Mouse (Mus musculus): ENCODE measurements around the gene Gm6034. TPM values are rescaled to one million over a fixed set of nuclear protein-coding genes. Genes with fewer than 3 reads are reported as not detected.
"Not testable (repeated sequence)": the region's sequence is repeated elsewhere in the genome, so short reads cannot be mapped to it uniquely, and the experiment has no call there.

Gm6034 gene
- polyA plus RNA-seq, 1 experiment = 0.22 TPM

- no peaks in the 10 kb centered on the region for H3K36me3 ChIP-seq (ENCODE audit: control insufficient read depth, insufficient read depth, low read length)
- H3K4me3 ChIP-seq (ENCODE audit: extremely low read depth, insufficient read depth, insufficient read length) = peak overlapping the region; percentile 80
- 1% methylated on average over 40 of the region's 42 CpGs for WGBS
- TF ChIP-seq CTCF (IDR thresholded peaks at IDR 0.05; ENCODE audit: extremely low read depth, insufficient read depth, insufficient read length, insufficient replicate concordance) (no peak), POLR2A (IDR thresholded peaks at IDR 0.05; ENCODE audit: low read depth, low read length) (no peak)
- peaks cover 4% of the 10 kb centered on the region for H3K27me3 ChIP-seq (ENCODE audit: control insufficient read depth, insufficient read depth, low read length)
- DNase-seq (ENCODE audit: low read depth in 1 of 2, low spot score in 2 of 2) = no peak
- peaks cover 2% of the 10 kb centered on the region; the same call in 1 of the 2 replicates for H3K4me1 ChIP-seq (ENCODE audit: control insufficient read depth, insufficient read depth, insufficient read length)
- no peak overlapping the region for H3K27ac ChIP-seq (ENCODE audit: insufficient read depth, low read length)
Observed at GRCm38 (mm10) chr17:36083870-36084451, 41.2 kb downstream of the Gm6034 start.

GRCm38 (mm10) chr17:36085976-36086375, 43.2 kb downstream of the Gm6034 start:
- H3K27ac ChIP-seq (ENCODE audit: insufficient read depth, low read length); H3K36me3 ChIP-seq (ENCODE audit: control insufficient read depth, insufficient read depth, low read length); DNase-seq (ENCODE audit: low read depth in 1 of 2, low spot score in 2 of 2); H3K4me1 ChIP-seq (ENCODE audit: control insufficient read depth, insufficient read depth, insufficient read length); H3K27me3 ChIP-seq (ENCODE audit: control insufficient read depth, insufficient read depth, low read length); H3K4me3 ChIP-seq (ENCODE audit: extremely low read depth, insufficient read depth, insufficient read length): not testable (repeated sequence)
- 29% methylated on average over 1 of the region's 1 CpGs for WGBS

GRCm38 (mm10) chr17:36091933-36092332, 49.2 kb downstream of the Gm6034 start:
- not testable (repeated sequence) for H3K4me3 ChIP-seq (ENCODE audit: extremely low read depth, insufficient read depth, insufficient read length); H3K27ac ChIP-seq (ENCODE audit: insufficient read depth, low read length)
- WGBS = no CpG with 5 or more reads among the region's 2 CpGs

GRCm38 (mm10) chr17:36092520-36092919, 49.8 kb downstream of the Gm6034 start:
- H3K36me3 ChIP-seq (ENCODE audit: control insufficient read depth, insufficient read depth, low read length) = not testable (repeated sequence)

More at GRCm38 (mm10) chr17:36091933-36092332, 49.2 kb downstream of the Gm6034 start:
- not testable (repeated sequence) for DNase-seq (ENCODE audit: low read depth in 1 of 2, low spot score in 2 of 2); H3K4me1 ChIP-seq (ENCODE audit: control insufficient read depth, insufficient read depth, insufficient read length); H3K27me3 ChIP-seq (ENCODE audit: control insufficient read depth, insufficient read depth, low read length); H3K36me3 ChIP-seq (ENCODE audit: control insufficient read depth, insufficient read depth, low read length)

GRCm38 (mm10) chr17:36093936-36094335, 51.2 kb downstream of the Gm6034 start:
- Histone ChIP-seq H3K36me3 (ENCODE audit: control insufficient read depth, insufficient read depth, low read length) (no peaks in the 10 kb centered on the region), H3K27me3 (ENCODE audit: control insufficient read depth, insufficient read depth, low read length) (no peaks in the 10 kb centered on the region), H3K4me3 (ENCODE audit: extremely low read depth, insufficient read depth, insufficient read length) (no peak overlapping the region), H3K27ac (ENCODE audit: insufficient read depth, low read length) (no peak overlapping the region), H3K4me1 (ENCODE audit: control insufficient read depth, insufficient read depth, insufficient read length) (no peaks in the 10 kb centered on the region)
- TF ChIP-seq POLR2A (IDR thresholded peaks at IDR 0.05; ENCODE audit: low read depth, low read length) (no peak), CTCF (IDR thresholded peaks at IDR 0.05; ENCODE audit: extremely low read depth, insufficient read depth, insufficient read length, insufficient replicate concordance) (no peak)
- DNase-seq (ENCODE audit: low read depth in 1 of 2, low spot score in 2 of 2) = no peak
- 40% methylated on average over 3 of the region's 3 CpGs for WGBS

More at GRCm38 (mm10) chr17:36092520-36092919, 49.8 kb downstream of the Gm6034 start:
- not testable (repeated sequence) for H3K27me3 ChIP-seq (ENCODE audit: control insufficient read depth, insufficient read depth, low read length); H3K4me1 ChIP-seq (ENCODE audit: control insufficient read depth, insufficient read depth, insufficient read length); DNase-seq (ENCODE audit: low read depth in 1 of 2, low spot score in 2 of 2); H3K4me3 ChIP-seq (ENCODE audit: extremely low read depth, insufficient read depth, insufficient read length); H3K27ac ChIP-seq (ENCODE audit: insufficient read depth, low read length)

- 81% methylated on average over 2 of the region's 2 CpGs for WGBS
- not testable (repeated sequence) for H3K36me3 ChIP-seq (ENCODE audit: control insufficient read depth, insufficient read depth, low read length); DNase-seq (ENCODE audit: low read depth in 1 of 2, low spot score in 2 of 2); H3K27ac ChIP-seq (ENCODE audit: insufficient read depth, low read length); H3K4me1 ChIP-seq (ENCODE audit: control insufficient read depth, insufficient read depth, insufficient read length); H3K4me3 ChIP-seq (ENCODE audit: extremely low read depth, insufficient read depth, insufficient read length); H3K27me3 ChIP-seq (ENCODE audit: control insufficient read depth, insufficient read depth, low read length)
Observed at GRCm38 (mm10) chr17:36099603-36100002, 56.8 kb downstream of the Gm6034 start.

- 91% methylated on average over 12 of the region's 12 CpGs for WGBS
- H3K36me3 ChIP-seq (ENCODE audit: control insufficient read depth, insufficient read depth, low read length); H3K4me1 ChIP-seq (ENCODE audit: control insufficient read depth, insufficient read depth, insufficient read length); DNase-seq (ENCODE audit: low read depth in 1 of 2, low spot score in 2 of 2); H3K27me3 ChIP-seq (ENCODE audit: control insufficient read depth, insufficient read depth, low read length); H3K27ac ChIP-seq (ENCODE audit: insufficient read depth, low read length); H3K4me3 ChIP-seq (ENCODE audit: extremely low read depth, insufficient read depth, insufficient read length): not testable (repeated sequence)
Observed at GRCm38 (mm10) chr17:36102091-36102490, 59.3 kb downstream of the Gm6034 start.

Other genes starting within 250 kb of the Gm6034 start
- 3.7 and 5.1 TPM in 2 replicates for gene Ier3, start 221.3 kb upstream of the Gm6034 start, polyA plus RNA-seq (2012; rRNA removed)
- 29.9 and 35.8 TPM in 2 replicates for gene Flot1, start 219.7 kb upstream of the Gm6034 start, polyA plus RNA-seq (2012; rRNA removed)
- 305 and 404 TPM in 2 replicates for gene Tubb5, start 204.7 kb upstream of the Gm6034 start, polyA plus RNA-seq (2012; rRNA removed)
- gene Mdc1, start 201.4 kb upstream of the Gm6034 start, polyA plus RNA-seq (2012; rRNA removed) = 10.8 and 11.6 TPM in 2 replicates
- gene Nrm, start 181.6 kb upstream of the Gm6034 start, polyA plus RNA-seq (2012; rRNA removed) = 58.5 and 84.2 TPM in 2 replicates
- gene Ppp1r18, start 177.4 kb upstream of the Gm6034 start, polyA plus RNA-seq (2012; rRNA removed) = 144 and 155 TPM in 2 replicates
- gene Dhx16, start 163.1 kb upstream of the Gm6034 start, polyA plus RNA-seq (2012; rRNA removed) = 79.1 and 85.7 TPM in 2 replicates
- gene 2310061I04Rik, start 145.5 kb upstream of the Gm6034 start, polyA plus RNA-seq (2012; rRNA removed) = 35.4 and 39.9 TPM in 2 replicates
- 24.3 and 34.8 TPM in 2 replicates for gene Atat1, start 132.9 kb upstream of the Gm6034 start, polyA plus RNA-seq (2012; rRNA removed)
- gene Mrps18b, start 126.6 kb upstream of the Gm6034 start, polyA plus RNA-seq (2012; rRNA removed) = 39.5 and 45.1 TPM in 2 replicates
- gene Ppp1r10, start 126.5 kb upstream of the Gm6034 start, polyA plus RNA-seq (2012; rRNA removed) = 26.1 and 27.1 TPM in 2 replicates
- 65.1 and 79.6 TPM in 2 replicates for gene Abcf1, start 73.2 kb upstream of the Gm6034 start, polyA plus RNA-seq (2012; rRNA removed)
- gene Gnl1, start 63.1 kb upstream of the Gm6034 start, polyA plus RNA-seq (2012; rRNA removed) = 28.9 and 33.9 TPM in 2 replicates
- 19.3 and 24.3 TPM in 2 replicates for gene Prr3, start 62.7 kb upstream of the Gm6034 start, polyA plus RNA-seq (2012; rRNA removed)
- 19.1 and 19.2 TPM in 2 replicates for gene H2-T24, start 22.4 kb upstream of the Gm6034 start, polyA plus RNA-seq (2012; rRNA removed)
- 344 and 382 TPM in 2 replicates for gene H2-T23, start 10.1 kb upstream of the Gm6034 start, polyA plus RNA-seq (2012; rRNA removed)
- 60.3 and 61.9 TPM in 2 replicates for gene H2-T22, start 214 bp upstream of the Gm6034 start, polyA plus RNA-seq (2012; rRNA removed)
- gene Gm11127, start 15.4 kb downstream of the Gm6034 start, polyA plus RNA-seq (2012; rRNA removed) = 0.08 and 0.19 TPM in 2 replicates
- 0.43 and 0.44 TPM in 2 replicates for gene Gm19684, start 78.7 kb downstream of the Gm6034 start, polyA plus RNA-seq (2012; rRNA removed)
- gene Gm7030, start 86.5 kb downstream of the Gm6034 start, polyA plus RNA-seq (2012; rRNA removed) = not detected in 2 replicates
- 0.15 TPM in 1 of 2 replicates, not detected in the other for gene Gm8909, start 125.6 kb downstream of the Gm6034 start, polyA plus RNA-seq (2012; rRNA removed)
- not detected in 2 replicates for gene H2-T3, start 147.3 kb downstream of the Gm6034 start, polyA plus RNA-seq (2012; rRNA removed)
- gene Rpp21, start 215.1 kb downstream of the Gm6034 start, polyA plus RNA-seq (2012; rRNA removed) = 59.9 and 79.2 TPM in 2 replicates
- 16.3 and 19.7 TPM in 2 replicates for gene Trim39, start 229.3 kb downstream of the Gm6034 start, polyA plus RNA-seq (2012; rRNA removed)
- not detected in 2 replicates for gene H2-M10.2, start 243.5 kb downstream of the Gm6034 start, polyA plus RNA-seq (2012; rRNA removed)